Mouse (Mus musculus): ENCODE results near the gene Tmco1. TPM values are rescaled to one million over a fixed set of nuclear protein-coding genes. Genes with fewer than 3 reads are reported as not detected.

Gene Tmco1
- polyA plus RNA-seq, 1 experiment from 2014 or later = 134 TPM

GRCm38 (mm10) chr1:167282768-167283167 lies 25.4 kb upstream of the Tmco1 start:
- peak overlapping the region; percentile 95 for H3K4me2 ChIP-seq (ENCODE audit: low read length)
- H3K4me1 ChIP-seq (replicated peaks; ENCODE audit: insufficient read depth, low read length) = peaks cover 5% of the 10 kb centered on the region; the same call in 1 of the 2 replicates
- H3K9ac ChIP-seq (ENCODE audit: low read depth, low read length) = no peak overlapping the region
- no peaks in the 10 kb centered on the region for H3K36me3 ChIP-seq (ENCODE audit: insufficient read depth, low read length)
- peak overlapping the region; percentile 75 for H3K4me3 ChIP-seq (replicated peaks; ENCODE audit: low read depth, low read length)
- H3K27ac ChIP-seq = no peak overlapping the region
- no peaks in the 10 kb centered on the region for H3K27me3 ChIP-seq (ENCODE audit: insufficient read depth, low read length)
- ATAC-seq (replicated peaks; ENCODE audit: low FRiP score, low read depth) (no peak), DNase-seq (ENCODE audit: low spot score) (no peak)
- H3K9me3 ChIP-seq (replicated peaks; ENCODE audit: low read length) = no peaks in the 10 kb centered on the region
- 45% methylated on average over 5 of the region's 5 CpGs for WGBS
- TF ChIP-seq CTCF (IDR thresholded peaks at IDR 0.05; ENCODE audit: low read depth) = no peak

GRCm38 (mm10) chr1:167283441-167284257 lies 24.5 kb upstream of the Tmco1 start:
- ATAC-seq (replicated peaks; ENCODE audit: low FRiP score, low read depth) = peak; percentile 40; the same call in 1 of the 2 replicates
- DNase-seq (ENCODE audit: low spot score) = peak; percentile 81
- H3K27me3 ChIP-seq (ENCODE audit: insufficient read depth, low read length) = no peaks in the 10 kb centered on the region
- H3K4me3 ChIP-seq (replicated peaks; ENCODE audit: low read depth, low read length) = peak overlapping the region; percentile 75
- peak overlapping the region; percentile 84 for H3K9ac ChIP-seq (ENCODE audit: low read depth, low read length)
- under 1% methylated on average over 44 of the region's 44 CpGs for WGBS
- peak overlapping the region; percentile 95 for H3K4me2 ChIP-seq (ENCODE audit: low read length)
- H3K4me1 ChIP-seq (replicated peaks; ENCODE audit: insufficient read depth, low read length) = peaks cover 5% of the 10 kb centered on the region; the same call in 1 of the 2 replicates
- peak overlapping the region; percentile 96 for H3K27ac ChIP-seq
- no peaks in the 10 kb centered on the region for H3K9me3 ChIP-seq (replicated peaks; ENCODE audit: low read length)
- no peaks in the 10 kb centered on the region for H3K36me3 ChIP-seq (ENCODE audit: insufficient read depth, low read length)
- peak; percentile 27; the same call in 1 of the 2 replicates for TF ChIP-seq CTCF (IDR thresholded peaks at IDR 0.05; ENCODE audit: low read depth)

- Histone ChIP-seq H3K4me2 (ENCODE audit: low read length) (peak overlapping the region; percentile 95), H3K27ac (peak overlapping the region; percentile 96), H3K4me1 (replicated peaks; ENCODE audit: insufficient read depth, low read length) (peaks cover 5% of the 10 kb centered on the region; the same call in 1 of the 2 replicates), H3K9me3 (replicated peaks; ENCODE audit: low read length) (no peaks in the 10 kb centered on the region), H3K4me3 (replicated peaks; ENCODE audit: low read depth, low read length) (peak overlapping the region; percentile 75), H3K9ac (ENCODE audit: low read depth, low read length) (peak overlapping the region; percentile 84), H3K36me3 (ENCODE audit: insufficient read depth, low read length) (no peaks in the 10 kb centered on the region), H3K27me3 (ENCODE audit: insufficient read depth, low read length) (no peaks in the 10 kb centered on the region)
- peak; percentile 37 for ATAC-seq (replicated peaks; ENCODE audit: low FRiP score, low read depth)
- under 1% methylated on average over 57 of the region's 73 CpGs for WGBS
- TF ChIP-seq CTCF (IDR thresholded peaks at IDR 0.05; ENCODE audit: low read depth) = no peak
- peak; percentile 73 for DNase-seq (ENCODE audit: low spot score)
These were observed 23.8 kb upstream of the Tmco1 start for GRCm38 (mm10) chr1:167284258-167284836.

DNA sequence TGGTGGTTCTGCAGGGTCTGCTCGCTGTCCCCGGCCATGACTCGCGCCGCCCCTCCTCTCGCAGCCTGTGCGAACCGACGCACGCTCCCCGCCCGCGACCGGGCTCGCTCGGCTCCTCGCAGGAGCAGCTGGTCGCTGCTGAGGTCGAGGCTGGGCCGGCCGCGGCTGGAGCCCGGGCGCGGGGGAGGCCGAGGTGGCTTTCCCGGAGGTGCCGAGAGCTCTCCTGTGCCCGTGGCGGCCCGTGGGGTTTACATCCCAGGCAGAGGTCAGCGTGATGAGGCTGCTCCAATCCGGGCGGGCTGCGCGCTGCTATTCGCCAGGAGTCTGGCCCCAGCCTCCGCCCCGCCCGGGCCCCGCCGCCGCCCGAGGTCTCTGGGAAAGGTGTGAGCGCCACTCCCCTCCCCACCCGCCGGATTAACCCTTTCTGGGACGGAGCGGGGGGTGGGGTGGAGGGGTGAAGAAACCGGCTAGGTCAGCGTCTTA lies 23.3 kb upstream of the Tmco1 start:
- no peak for TF ChIP-seq CTCF (IDR thresholded peaks at IDR 0.05; ENCODE audit: low read depth)
- H3K4me1 ChIP-seq (replicated peaks; ENCODE audit: insufficient read depth, low read length) = peaks cover 8% of the 10 kb centered on the region; the same call in 1 of the 2 replicates
- DNase-seq (ENCODE audit: low spot score) = peak; percentile 89
- H3K4me3 ChIP-seq (replicated peaks; ENCODE audit: low read depth, low read length) = peak overlapping the region; percentile 75
- H3K9ac ChIP-seq (ENCODE audit: low read depth, low read length) = peak overlapping the region; percentile 84
- no peaks in the 10 kb centered on the region for H3K9me3 ChIP-seq (replicated peaks; ENCODE audit: low read length)
- H3K36me3 ChIP-seq (ENCODE audit: insufficient read depth, low read length) = no peaks in the 10 kb centered on the region
- H3K4me2 ChIP-seq (ENCODE audit: low read length) = peak overlapping the region; percentile 95
- WGBS = under 1% methylated on average over 48 of the region's 51 CpGs
- ATAC-seq (replicated peaks; ENCODE audit: low FRiP score, low read depth) = peak; percentile 89
- no peaks in the 10 kb centered on the region for H3K27me3 ChIP-seq (ENCODE audit: insufficient read depth, low read length)
- H3K27ac ChIP-seq = peak overlapping the region; percentile 96

DNA sequence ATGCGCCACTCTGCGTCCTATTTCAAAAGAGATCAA lies 23.0 kb upstream of the Tmco1 start, which contains the start of gene Uck2:
TSS of gene Uck2 (minus strand) at position 1 of the 36 bp plus-strand sequence.
- peak within 1 kb of the TSS; percentile 95 for H3K4me2 ChIP-seq (ENCODE audit: low read length)
- no peaks in the 10 kb centered on the region for H3K36me3 ChIP-seq (ENCODE audit: insufficient read depth, low read length)
- H3K4me3 ChIP-seq (replicated peaks; ENCODE audit: low read depth, low read length) = peak within 1 kb of the TSS; percentile 75
- peaks cover 10% of the 10 kb centered on the region; the same call in 1 of the 2 replicates for H3K4me1 ChIP-seq (replicated peaks; ENCODE audit: insufficient read depth, low read length)
- H3K27ac ChIP-seq = peak within 1 kb of the TSS; percentile 96
- ATAC-seq (replicated peaks; ENCODE audit: low FRiP score, low read depth) = no peak
- DNase-seq (ENCODE audit: low spot score) = no peak
- no peaks in the 10 kb centered on the region for H3K27me3 ChIP-seq (ENCODE audit: insufficient read depth, low read length)
- no peak for TF ChIP-seq CTCF (IDR thresholded peaks at IDR 0.05; ENCODE audit: low read depth)
- WGBS = 0% methylated on average over 2 of the region's 2 CpGs
- H3K9me3 ChIP-seq (replicated peaks; ENCODE audit: low read length) = no peaks in the 10 kb centered on the region
- H3K9ac ChIP-seq (ENCODE audit: low read depth, low read length) = peak within 1 kb of the TSS; percentile 84

DNA sequence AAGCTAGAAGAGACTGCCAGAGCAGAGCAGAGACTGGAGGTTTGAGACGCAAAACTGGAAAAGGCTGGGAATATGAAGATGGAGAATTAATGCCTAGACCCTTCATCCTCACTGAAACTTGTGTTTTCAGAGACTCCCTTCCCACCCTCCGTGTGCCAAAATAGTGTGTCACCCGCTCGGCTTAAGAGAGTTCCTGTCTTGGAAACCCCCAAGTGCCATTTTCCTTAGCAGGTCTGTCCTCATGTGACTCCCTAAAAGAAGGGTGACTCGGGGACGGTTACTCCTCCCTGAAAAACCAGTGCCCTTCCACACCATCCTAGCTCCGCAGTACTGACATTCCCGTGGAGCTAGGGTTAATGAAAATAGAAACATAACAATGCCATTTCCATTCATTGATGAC lies 22.8 kb upstream of the Tmco1 start:
- Histone ChIP-seq H3K27me3 (ENCODE audit: insufficient read depth, low read length) (no peaks in the 10 kb centered on the region), H3K4me3 (replicated peaks; ENCODE audit: low read depth, low read length) (peak overlapping the region; percentile 75), H3K36me3 (ENCODE audit: insufficient read depth, low read length) (no peaks in the 10 kb centered on the region), H3K9ac (ENCODE audit: low read depth, low read length) (peak overlapping the region; percentile 84), H3K4me2 (ENCODE audit: low read length) (peak overlapping the region; percentile 95), H3K9me3 (replicated peaks; ENCODE audit: low read length) (no peaks in the 10 kb centered on the region), H3K4me1 (replicated peaks; ENCODE audit: insufficient read depth, low read length) (peaks cover 12% of the 10 kb centered on the region; the same call in 1 of the 2 replicates), H3K27ac (peak overlapping the region; percentile 96; the same call in 1 of the 2 replicates)
- ATAC-seq (replicated peaks; ENCODE audit: low FRiP score, low read depth) (no peak), DNase-seq (ENCODE audit: low spot score) (no peak)
- no peak for TF ChIP-seq CTCF (IDR thresholded peaks at IDR 0.05; ENCODE audit: low read depth)
- WGBS = under 1% methylated on average over 8 of the region's 8 CpGs
